Mouse (Mus musculus) adrenal gland, postnatal 14 days (tissue): Measurements from ENCODE around the gene Alcam. TPM values are rescaled to one million over a fixed set of nuclear protein-coding genes. Genes with fewer than 3 reads are reported as not detected.
A peak's percentile ranks its signal among the peaks of the same experiment; 100 is the strongest.

Experiments
- DNase-seq: peaks from one replicate; pipeline ENCODE4 v3.0.0; 2021; ENCODE audit warnings: mixed read lengths
- total RNA-seq: library from RNA; stranded (reverse); gene quantifications from 2 replicates; pipeline ENCODE4 v1.2.3, GENCODE M21; 2021

The Alcam gene
- total RNA-seq, 1 experiment from 2014 or later: 43.7 TPM

GRCm38 (mm10) chr16:52443055-52443454 is 10.8 kb downstream of the Alcam start:
- no peak for DNase-seq

DNA sequence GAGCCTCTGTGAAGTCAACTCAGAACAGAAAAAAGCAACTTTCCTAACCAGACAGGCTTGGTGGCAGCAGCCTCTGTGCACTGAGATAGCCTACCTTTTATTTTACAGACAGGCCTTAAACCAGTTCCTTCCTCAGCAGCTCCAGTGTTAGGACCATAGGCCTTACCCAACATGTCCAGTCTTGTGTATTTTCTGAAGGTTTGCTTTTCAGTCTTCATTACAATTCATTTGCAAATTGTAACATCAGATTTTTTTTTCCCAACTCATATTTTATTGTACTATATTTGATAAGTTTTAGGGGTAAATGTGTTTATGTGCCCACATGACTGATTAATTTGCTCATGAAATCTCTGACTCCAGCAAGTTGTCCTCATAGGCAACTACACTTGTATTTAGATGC is 14.3 kb downstream of the Alcam start:
- no peak for DNase-seq

- DNase-seq: no peak
Observed at GRCm38 (mm10) chr16:52439007-52439406, 14.9 kb downstream of the Alcam start.

DNA sequence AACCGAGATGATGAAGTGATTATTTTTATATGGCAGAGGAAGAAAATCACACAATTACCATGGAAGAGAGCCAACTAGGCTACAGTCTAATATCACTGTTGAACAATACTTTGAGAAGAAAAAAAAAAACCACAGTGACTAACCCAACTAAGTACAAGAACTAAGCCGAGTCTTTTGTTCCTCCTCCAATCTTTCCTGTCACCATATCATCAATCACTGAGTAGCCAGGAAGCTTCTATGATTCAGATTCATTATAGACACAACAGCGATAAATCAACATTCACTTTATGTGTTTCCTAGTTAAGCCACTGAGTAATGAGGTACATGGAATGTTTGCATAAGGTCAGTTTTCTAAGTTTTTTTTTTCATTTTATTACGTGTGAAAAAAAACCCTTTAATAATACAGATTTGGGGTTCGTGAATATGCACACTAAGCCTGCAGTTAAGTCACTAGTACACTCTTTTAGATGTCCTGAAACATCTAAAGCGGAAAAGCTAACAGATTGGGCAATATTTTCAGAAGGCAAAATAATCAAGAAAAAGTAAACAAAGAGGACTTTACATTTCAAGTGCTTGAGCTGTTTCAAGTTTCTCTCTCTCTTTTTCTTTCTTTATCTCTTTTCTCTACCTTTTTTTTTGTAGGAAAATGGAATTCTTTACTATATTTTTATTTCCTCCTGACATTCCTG is 15.5 kb downstream of the Alcam start:
- no peak for DNase-seq

- no peak for DNase-seq
Observed at GRCm38 (mm10) chr16:52433189-52433588, 20.7 kb downstream of the Alcam start.

GRCm38 (mm10) chr16:52432072-52432471 is 21.8 kb downstream of the Alcam start:
- DNase-seq: no peak

DNA sequence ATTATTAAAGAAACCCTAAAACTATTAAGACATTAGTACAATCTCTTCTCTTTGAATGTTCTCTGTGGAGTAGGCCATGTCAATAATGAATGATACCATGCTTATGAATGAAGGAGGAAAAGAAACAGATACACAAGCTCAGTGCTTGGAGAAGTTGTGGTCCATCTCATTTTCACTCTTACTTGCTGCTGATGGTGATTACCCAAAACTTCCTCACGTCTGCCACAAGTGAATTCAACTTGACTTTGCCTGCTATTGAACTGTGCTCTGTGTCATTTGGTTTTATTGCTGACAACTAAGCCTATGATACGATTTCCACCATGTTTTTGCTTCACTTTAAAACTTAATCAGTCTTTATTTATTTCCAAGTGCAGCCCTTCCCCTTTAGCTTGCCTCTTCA is 22.3 kb downstream of the Alcam start:
- no peak for DNase-seq

GRCm38 (mm10) chr16:52430073-52430472 is 23.8 kb downstream of the Alcam start:
- DNase-seq: no peak

DNA sequence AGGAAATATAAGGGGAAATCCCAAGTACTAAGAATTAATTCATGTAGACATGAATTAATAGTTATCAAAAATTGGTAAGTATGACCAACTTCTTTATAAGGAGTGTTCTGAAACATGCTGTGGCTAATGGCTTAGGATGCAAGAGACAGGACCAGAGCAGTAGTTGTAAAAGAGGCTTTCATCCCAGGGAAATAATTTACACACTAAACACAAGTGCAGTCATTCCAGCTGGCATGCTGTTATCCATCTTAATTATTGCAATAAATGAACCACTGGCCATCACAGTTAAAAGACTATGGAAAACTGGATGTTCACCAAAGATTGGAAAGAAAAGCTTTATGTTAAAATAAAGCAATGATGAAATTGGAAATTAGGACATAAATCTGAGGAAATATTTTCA is 24.2 kb downstream of the Alcam start:
- no peak for DNase-seq

GRCm38 (mm10) chr16:52428505-52428904 is 25.4 kb downstream of the Alcam start:
- peak; percentile 8 for DNase-seq

DNA sequence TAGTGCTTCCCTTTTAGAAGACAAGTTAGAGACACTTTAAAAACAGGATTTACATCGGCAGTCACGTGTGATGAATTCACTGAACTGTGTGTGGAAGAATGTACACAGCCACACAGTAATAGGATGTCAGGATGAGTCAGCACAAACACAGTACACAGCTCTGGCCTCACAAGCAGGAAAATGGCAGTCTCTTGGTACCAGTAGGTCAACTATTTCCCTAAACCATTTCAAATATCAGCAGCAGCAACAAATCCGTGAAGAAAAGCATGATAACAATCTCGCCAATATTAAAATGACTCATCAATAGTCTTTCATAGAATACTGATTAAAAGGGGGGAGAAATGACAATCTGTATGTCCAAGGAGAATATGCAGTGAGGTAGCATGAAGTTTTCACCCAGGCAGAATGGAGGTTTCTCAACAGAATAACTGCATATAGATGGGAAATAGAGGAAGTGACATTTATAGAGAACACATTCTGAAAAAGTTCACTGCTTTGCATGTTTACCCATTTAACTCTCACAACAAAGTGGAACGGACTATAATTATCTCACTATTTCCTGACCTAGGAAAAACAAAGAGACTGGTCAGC is 35.2 kb downstream of the Alcam start:
- DNase-seq: no peak

DNA sequence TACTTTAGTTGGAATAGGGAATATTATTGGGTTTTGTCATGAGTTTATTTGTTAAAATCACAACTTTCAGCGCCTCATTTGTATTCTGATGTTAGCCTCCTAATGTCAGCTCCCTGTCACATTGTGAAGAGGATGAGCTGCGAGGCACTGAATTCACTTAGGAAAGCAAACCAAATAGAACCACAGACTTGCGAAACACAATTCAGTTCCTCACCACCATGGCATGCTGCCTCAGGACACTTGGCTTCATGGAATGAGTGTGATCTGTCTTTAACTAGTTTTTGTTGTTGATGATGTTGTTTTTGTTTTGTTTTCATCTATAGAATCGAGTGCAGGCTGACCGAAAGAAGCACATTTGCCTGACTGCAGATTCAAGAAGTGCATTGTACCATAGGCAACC is 35.9 kb downstream of the Alcam start:
- DNase-seq: no peak

DNA sequence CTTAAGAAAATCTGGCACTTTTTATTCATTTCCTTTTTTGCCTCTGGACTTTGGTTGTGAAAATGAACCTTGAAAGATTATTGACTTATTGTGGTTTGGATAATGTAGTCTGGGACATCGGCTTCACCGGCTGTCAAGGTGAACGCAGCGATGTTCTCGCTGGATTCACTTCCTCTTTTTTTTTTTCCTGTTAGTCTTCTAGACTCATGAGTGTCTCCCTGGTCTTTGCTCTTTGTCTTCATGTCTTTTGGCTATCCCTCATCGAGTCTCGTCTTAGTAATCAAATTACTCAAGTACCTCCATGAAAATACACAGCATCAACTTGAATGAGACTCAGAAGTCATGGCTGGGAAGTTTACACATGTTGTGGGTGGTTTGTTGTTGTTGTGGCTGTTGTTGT is 36.7 kb downstream of the Alcam start:
- DNase-seq: no peak

GRCm38 (mm10) chr16:52413714-52414113 is 40.2 kb downstream of the Alcam start:
- DNase-seq: no peak

DNA sequence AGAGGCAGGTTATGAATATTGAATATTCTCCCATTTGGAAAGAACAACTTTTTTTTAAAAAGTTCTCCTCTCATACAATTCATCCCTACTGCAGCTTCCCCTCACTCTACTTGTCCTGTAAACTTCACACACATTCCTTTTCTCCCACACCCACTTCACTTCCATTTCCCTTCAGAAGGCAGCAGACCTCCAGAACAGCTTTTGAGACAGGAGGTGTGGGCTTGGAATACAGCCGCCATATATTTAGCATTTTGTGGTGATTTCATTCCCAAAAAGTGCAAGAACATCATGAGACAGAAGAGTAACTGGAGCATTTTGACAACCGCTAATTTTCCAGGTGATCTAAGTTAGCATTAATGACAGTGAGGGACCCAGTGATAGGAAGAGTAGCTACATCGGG is 47.8 kb downstream of the Alcam start:
- no peak for DNase-seq

DNA sequence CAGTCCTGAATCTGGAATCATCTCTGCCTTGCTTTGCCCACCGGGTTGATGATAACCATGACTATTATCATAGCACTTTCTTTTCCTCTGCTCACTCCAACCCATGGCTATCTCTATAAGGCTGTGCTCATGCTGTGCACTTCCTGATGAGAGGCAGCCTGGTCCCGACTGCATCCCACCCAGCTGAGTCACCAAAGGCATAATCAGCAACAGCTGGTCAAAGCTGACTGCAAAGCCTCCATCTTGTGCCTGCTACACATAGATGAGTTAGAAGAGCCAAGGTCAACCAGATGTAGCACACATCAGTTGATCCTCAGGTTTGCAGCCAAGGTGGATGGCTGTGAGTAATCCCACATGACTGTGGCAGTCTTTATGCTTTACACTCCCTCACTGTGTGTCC is 48.6 kb downstream of the Alcam start:
- no peak for DNase-seq

- no peak for DNase-seq
Observed at GRCm38 (mm10) chr16:52399112-52399511, 54.8 kb downstream of the Alcam start.

GRCm38 (mm10) chr16:52386781-52387300 is 67.0 kb downstream of the Alcam start:
- no peak for DNase-seq

DNA sequence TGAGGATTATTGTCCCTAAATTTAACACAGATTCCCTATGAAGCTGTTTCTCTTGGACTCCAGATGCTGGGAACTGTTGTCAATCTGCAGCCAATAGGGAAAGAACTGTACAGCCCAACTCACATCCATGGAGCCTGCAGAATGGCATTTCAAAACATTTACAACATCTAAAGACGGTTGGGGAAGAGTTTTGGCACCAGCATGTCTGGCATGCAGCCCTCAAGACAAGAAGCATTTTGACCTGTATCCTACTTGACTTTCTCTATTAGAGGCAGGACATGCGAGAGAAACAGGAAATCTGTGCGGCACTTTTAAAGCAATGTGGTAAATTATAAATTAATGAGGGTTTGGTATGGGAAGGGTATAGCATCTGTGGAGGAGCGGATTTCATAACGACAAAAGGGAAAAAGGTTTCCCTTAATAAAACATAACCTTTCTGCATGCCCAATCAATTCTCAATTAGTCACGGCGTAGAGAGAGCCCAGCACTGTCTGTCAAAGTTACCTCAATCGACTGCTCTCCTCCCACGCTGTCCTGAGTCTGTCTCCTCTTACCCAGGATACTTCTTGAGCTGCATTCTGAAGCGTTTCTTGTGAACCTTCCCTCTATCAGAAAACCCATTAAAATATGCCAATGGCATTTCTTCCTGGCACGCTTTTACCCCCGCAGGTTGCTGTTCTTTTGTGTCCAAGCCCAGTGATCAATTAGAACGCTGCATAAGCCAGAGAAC is 70.3 kb downstream of the Alcam start:
- DNase-seq: peak; percentile 44

- DNase-seq: no peak
Observed at GRCm38 (mm10) chr16:52378811-52379597, 74.9 kb downstream of the Alcam start.

DNA sequence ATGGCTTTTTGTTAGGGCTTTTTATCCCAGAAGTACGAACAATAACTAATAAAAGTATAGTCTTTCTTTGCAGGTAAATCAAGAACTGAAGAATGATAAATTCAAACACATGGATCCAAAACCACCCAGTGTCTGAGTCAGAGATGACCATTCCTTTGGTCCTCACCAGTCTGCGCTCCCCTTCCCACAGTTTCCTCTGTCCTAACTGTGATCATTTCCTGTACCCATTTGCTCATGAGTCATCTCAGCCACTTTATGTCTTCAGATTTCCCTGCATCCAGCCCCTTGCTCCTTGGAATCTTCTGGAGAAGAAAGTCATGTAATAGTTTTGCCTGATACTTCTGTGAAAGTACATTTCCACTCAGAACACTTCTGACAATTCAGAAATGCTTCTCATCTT is 77.0 kb downstream of the Alcam start:
- no peak for DNase-seq

DNA sequence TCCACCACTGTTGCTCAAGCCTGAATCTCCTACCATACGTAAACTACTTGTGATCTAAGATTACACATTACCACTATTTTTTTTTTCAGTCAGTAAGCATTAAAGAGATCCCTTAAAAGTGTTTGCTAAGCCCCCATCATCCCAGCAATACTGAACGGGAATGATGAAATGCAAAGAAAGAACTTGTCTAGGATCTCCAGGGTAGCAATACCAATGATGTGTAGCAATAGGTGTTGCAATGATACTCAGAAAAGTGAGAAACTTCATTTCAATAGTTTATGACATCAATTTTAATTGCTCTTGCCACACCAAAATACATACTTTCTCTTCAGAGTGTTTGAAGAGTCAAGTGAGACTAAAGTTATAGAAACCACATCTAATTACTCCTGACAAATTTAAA is 81.9 kb downstream of the Alcam start:
- DNase-seq: no peak

DNA sequence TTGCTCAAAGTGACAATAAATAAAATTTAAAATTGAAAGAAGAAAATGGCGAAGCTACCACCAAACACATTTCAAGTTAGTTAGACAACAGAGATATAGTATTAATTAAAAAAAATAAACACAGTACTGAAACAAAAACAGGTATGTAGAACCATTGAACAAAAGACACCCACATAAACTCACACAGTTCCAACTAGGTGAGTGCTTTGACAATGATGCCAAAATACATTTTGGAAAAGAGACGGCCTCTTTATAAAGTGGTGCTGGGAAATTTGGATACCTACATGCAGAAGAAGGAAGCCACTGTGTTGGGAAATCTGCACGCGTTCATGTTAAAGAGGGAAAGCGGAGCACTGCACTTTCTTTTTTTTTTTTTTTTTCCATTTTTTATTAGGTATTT is 85.4 kb downstream of the Alcam start:
- DNase-seq: no peak
